Mouse (Mus musculus): ENCODE results near the gene Rragd. TPM values are rescaled to one million over a fixed set of nuclear protein-coding genes. Genes with fewer than 3 reads are reported as not detected.
"Not testable (repeated sequence)": the region's sequence is repeated elsewhere in the genome, so short reads cannot be mapped to it uniquely, and the experiment has no call there.

Gene Rragd
- total RNA-seq (2021) = 10 to 100 TPM in 1 of 2 experiments, 1 to 10 TPM in 1; 9.0 to 10.7 TPM
- long read RNA-seq, experiment 1, full-length matches to known transcripts = 2 of 2 reads
- long read RNA-seq, experiment 1, partial matches to known transcripts = 0 of 2 reads
- long read RNA-seq, experiment 1, other reads (novel, unspliced or antisense) = 0 of 2 reads
- long read RNA-seq, experiment 2, full-length matches to known transcripts = 9 of 15 reads
- long read RNA-seq, experiment 2, partial matches to known transcripts = 0 of 15 reads
- long read RNA-seq, experiment 2, other reads (novel, unspliced or antisense) = 6 of 15 reads

- no peak for DNase-seq (ENCODE audit: low spot score in 2 of 2)
Measured at GRCm38 (mm10) chr4:32982716-32983175, at the start of gene Rragd. TSS of gene Rragd (plus strand) at chr4:32983037.

GRCm38 (mm10) chr4:32936762-32937341 is 46.0 kb upstream of the Rragd start:
- DNase-seq (ENCODE audit: low spot score in 2 of 2) = no peak

DNA sequence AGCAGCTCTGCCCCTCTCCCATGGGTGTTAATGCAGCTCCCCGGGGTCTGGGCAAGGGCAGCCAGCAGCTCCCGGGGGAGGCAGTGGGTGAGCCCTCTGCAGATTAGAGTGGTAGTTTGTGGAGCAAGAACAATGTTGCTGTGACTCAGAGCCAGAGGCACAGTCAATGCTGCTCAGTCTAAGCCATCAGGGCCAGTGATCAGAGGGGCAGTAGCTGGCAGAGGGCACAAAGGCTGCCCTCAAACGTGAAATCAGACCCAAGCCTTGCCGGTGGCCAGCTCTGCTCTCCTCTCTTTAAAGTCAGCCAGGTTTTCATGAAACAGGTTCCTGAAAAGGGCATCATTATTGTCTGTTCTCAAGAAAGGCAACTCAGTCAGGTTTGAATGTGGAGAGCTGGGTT is 43.3 kb upstream of the Rragd start:
- no peak for DNase-seq (ENCODE audit: low spot score in 2 of 2)

GRCm38 (mm10) chr4:32939964-32940363 is 42.9 kb upstream of the Rragd start:
- no peak for DNase-seq (ENCODE audit: low spot score in 2 of 2)

- DNase-seq (ENCODE audit: low spot score in 2 of 2) = no peak
Measured at GRCm38 (mm10) chr4:32940984-32941383, 41.9 kb upstream of the Rragd start.

DNA sequence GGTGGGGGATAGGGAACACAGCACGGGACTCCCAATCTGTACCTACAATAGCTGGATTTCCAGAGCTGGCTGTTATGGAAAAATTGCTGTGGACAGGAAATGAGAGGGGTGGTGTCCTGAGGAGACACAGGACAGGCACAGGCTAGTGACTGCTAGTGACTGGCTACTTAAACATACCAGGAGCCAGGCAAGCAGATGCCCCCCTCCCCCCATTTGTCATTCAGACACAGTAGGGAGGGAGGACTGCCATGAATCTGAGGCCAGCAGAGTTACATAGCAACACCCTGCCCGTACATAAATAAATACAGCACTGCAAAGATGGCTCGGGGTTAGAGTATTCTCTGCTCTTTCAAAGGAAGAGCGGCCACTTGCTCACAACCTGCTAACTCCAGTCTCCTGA is 35.2 kb upstream of the Rragd start:
- DNase-seq (ENCODE audit: low spot score in 2 of 2) = no peak

- no peak for DNase-seq (ENCODE audit: low spot score in 2 of 2)
Measured at GRCm38 (mm10) chr4:32948696-32949095, 34.1 kb upstream of the Rragd start.

DNA sequence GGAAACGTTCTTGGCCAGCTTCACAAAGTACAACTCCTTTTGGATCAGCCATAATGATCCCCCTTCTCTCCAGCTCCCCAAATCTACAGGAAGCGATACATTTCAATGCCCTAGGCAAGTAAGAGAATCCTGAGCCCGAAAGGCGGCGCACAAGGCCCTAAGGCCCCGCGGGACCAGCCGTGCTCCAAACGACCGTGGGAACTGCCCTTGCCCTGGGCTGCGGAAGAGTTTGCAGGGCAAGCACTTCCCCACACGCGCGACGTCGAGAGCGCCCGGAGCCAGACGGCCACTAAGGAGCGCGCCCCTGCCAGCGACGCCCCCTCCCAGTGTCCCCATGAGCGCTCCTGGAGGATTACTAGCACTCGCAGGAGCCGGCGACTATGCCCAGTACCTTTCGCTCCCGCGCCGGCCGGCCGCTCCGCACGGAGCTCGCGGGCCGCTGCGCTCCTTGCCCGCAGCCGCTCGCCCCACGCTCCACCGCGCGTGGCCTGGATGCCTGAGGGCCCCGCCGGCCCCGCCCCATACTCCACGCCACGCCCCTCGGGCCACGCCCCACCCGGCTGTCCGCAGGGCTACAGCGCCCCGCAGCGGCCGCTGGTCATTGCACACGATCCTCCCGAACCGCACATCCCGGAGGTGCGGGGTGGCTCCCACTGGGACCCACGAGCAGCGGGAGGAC is 32.3 kb upstream of the Rragd start, which contains the start of gene Ankrd6:
Gene Ankrd6, minus strand, starts transcription at position 486 of the 679 bp plus-strand sequence.
- peak; percentile 47 to 59 for DNase-seq (ENCODE audit: low spot score in 2 of 2)

DNA sequence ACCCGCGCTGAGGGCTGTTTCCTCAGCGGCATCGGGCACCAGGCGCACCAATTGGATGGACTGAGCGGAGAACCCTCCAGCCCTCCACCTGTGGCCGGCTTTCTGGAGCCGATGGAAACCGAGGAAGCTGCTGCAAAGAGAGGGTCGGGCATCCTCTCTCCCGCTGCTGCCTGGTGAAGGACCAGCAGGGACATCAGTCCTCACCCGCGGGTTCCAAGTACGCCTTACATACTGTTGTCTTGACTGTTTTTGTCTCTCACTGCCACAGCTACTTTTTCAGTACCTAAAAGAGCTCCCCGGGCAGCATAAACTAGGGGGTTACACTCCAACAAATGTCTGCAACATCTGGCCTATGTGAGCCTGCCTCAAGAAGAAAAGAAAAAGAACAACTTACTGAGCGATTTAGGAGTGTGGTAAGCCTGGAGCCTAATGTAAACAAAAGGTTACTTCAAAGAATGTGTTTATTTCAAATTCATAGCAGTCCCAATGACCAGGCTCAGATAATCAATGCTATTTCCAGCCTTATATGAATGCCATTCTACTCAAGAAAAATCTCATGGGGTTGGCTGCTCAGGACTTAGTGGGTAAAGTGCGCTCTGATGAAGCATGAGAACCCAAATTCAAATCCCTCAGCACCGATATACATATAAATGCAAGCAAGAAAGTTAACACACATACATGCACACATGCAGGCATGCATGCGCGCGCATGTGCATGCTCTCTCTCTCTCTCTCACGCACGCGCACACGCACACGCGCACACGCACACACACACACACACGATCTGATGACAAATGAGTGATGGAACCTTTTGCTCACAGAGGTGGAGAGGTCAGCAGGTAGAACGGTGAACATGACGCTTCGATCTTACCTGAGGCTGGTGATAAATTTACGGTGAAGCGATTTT is 31.5 kb upstream of the Rragd start:
- DNase-seq (ENCODE audit: low spot score in 2 of 2) = no peak

DNA sequence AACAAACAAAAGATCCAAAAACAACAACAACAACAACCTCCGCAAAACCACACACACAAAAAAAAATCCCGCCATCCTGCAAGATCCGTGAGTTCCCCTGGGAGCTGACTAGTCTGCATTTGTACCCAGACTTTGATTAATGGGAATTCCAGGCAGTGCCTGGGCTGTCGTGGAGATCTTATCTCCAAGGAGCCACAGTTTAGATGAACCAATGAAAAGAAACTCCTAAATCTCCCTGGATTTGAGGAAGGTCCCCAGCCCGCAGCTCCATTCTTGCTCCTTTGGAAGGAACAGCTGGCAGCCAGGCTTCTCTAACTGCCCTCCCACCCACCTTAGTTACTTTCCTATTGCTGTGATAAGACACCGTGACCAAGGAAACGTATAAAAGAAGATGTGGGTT is 30.2 kb upstream of the Rragd start:
- no peak for DNase-seq (ENCODE audit: low spot score in 2 of 2)

DNA sequence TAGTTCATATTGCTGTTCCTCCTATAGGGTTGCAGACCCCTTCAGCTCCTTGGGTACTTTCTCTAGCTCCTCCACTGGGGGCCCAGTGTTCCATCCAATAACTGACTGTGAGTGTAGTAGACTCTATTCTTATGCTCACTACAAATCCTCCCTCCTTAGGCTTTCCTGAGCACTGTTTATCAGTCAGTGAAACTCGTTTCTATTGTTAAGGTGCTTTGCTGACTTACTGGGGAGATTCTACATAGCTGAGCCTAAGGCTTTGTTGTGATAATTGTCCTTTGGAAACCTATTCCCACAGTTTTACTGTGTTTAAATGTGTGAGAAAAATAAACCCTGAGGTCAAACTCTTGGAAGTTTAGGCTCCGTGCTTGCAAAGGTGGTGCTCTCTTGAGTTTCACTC is 26.4 kb upstream of the Rragd start:
- DNase-seq (ENCODE audit: low spot score in 2 of 2) = no peak

DNA sequence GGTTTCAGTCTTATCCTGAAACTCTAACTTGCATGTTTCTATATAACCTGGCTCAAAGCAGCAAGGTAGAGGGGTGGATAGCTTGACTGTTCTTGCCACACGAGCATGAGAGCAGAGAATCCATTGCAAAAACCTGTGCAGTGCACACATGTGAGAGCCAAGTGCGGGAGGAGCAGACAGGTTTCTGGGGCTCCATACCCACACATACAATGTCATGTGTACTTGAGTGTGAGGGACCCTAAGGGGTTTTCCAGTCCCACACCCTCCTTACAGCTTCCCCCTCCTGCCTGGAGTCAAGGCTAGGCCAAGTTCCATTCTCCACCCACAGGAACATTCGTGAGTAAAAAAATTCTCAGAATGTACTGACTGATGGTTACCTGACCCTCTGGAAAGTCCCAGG is 21.4 kb upstream of the Rragd start:
- DNase-seq (ENCODE audit: low spot score in 2 of 2) = no peak

- DNase-seq (ENCODE audit: low spot score in 2 of 2) = not testable (repeated sequence)
Measured at GRCm38 (mm10) chr4:32964619-32965018, 18.2 kb upstream of the Rragd start.

GRCm38 (mm10) chr4:32977331-32977730 is 5.5 kb upstream of the Rragd start:
- DNase-seq (ENCODE audit: low spot score in 2 of 2) = no peak

DNA sequence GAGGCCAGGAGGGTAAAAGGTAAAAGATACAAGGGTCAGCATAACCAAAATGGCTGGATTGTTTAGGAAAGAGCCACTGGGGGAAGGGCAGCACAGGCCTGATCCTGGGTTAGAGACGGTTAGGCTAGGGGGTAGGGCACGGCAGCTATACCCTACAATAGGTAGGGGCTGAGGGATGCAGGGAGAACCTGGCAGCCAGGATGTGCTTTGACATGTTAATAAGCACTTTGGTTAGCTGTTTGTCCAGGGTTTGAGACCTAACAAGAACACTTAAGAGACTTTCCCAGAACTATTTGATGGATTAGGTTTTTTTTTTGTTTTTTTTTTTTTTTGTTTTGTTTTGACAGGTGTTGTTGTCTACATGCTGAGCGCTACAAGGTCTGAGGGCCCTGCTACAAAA is 2.8 kb upstream of the Rragd start:
- no peak for DNase-seq (ENCODE audit: low spot score in 2 of 2)

DNA sequence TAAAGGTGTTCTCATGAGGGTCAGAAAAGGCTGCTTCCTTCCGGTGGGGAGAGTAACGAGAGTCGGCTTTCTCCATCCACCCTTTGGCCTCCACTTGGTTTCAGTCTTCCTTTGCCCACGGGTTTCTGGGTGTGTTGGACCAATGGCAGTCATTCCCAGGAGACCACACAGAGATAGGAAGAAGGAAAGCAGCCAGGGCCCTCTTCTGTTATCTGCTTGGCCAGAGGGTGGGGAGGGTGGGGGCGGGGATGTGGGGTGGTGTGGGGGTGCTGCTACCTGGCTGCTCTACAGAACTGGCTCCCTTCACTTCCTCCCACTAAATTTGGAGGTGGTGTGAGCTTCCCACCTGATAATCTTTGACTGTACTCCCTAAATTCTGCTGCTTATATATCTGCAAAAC is 1.2 kb upstream of the Rragd start:
- DNase-seq (ENCODE audit: low spot score in 2 of 2) = no peak

DNA sequence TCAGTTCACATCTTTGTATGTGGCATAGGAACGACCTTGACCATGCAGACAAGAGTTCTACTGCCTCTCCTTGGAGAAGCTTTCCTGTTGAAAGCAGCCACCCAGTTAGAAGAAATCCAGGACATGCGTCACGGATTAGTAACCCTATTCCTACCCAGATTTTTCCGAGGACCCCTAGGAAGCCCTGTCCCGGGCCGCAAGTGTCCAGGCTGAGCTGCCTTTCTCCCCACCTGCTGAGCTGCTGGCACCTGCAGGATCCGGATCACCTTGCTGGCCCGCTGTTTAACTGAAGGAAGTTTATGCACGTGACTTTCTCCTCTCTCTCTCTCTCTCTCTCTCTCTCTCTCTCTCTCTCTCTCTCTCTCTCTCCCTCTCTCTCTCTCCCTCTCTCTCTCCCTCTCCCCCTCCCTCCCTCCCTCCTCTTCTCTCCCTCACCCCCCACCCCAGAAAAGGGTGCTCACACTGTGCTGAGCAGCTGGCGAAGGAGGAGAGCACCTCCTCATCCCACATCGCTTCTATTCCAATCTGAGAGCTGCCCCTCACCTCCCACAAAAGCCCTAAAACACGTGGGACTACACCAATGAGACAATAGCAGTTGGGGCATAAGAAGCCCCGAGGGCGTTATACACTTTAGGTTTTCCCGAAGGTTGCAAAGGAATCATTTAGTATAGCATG is 659 bp upstream of the Rragd start:
- DNase-seq (ENCODE audit: low spot score in 2 of 2) = no peak

DNA sequence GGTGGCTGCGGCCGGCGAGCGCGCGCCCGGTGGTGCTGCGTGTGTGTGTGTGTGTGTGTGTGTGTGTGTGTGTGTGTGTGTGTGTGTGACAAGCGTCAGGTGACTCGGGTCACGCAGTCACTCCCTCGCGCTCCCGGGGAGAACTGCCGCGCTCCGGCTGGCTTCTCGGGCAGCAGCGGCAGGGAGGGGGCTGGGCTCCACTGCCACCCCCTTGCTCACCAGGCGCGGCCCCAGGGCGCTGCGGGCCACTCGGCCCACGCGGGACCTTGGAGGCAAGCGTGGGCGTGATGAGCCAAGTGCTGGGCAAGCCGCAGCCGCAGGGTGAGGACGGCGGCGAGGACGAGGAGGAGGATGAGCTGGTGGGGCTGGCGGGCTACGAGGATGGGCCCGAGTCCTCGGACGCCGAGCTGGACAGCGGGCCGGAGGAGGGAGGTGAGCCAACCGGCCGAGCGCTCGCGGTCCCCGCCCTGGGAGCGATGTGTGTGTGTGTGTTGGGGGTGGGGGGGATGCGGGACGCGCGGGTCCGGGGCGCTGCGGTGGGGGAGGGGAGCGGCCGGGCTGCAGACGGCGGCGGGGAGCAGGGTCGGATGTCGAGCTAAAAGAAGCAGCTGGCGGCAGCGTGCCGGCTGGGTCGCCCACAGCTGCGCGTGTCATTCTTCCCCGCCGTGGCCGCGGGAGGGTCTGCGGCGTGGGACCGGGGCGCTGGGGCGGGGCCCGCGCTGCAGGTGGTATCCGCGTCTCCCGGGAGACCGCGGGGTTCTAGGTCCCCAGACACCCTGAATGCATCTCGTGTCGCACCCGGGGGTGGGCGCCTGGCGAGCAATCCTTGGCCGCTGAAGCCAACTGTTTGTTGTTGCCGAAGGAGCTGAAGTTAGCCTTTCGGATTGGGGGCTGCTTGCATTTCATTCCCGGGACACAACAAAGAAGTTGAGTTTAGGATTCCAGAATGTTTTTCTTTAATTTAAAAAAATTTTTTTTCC is 629 bp downstream of the Rragd start:
- DNase-seq (ENCODE audit: low spot score in 2 of 2) = peak; percentile 21 to 35

GRCm38 (mm10) chr4:32984242-32984641 is 1.4 kb downstream of the Rragd start:
- no peak for DNase-seq (ENCODE audit: low spot score in 2 of 2)
